Comparison of ENCODE assay signal across 9 mouse cellular contexts in the genomic region with DNA sequence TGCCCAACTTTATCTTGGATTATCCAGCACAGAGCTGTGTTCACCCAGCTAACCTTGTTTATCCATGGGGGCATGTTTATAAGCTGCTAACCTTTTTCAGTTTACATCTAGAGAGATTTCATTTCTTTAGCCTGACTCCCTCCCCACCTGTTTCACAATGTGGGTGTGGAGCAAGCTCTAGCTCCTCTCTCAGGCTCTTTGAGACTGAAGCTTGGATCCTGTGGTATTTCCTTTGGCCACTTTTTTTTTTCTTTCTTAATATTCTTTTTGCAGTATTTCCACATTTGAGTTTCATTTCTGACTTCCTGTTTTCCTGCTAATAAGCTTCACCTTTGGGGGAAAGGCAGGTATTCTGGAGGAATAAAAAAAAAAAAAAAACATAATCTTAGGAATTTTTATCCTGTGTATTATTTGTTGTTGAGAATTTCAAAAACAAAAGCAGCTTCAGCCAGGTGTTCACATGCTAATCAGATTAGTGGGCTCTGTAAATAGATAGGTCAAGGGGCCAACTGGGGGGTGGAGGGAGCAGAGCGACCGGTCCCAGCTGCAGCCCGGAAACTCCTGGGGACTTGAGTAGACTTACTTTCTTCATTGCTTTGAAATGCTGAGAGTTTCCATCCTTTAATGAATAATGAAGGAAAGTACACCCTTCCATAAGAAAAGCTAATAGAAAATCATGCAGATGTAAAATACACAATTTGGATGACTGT. TPM values are rescaled to one million over a fixed set of nuclear protein-coding genes. Genes with fewer than 3 reads are reported as not detected.
DNase-seq lines count a peak whose midpoint lies in the region; ATAC-seq and TF ChIP-seq lines count a peak whose summit lies in the region.
"Had no signal": no experiment of that assay in that cellular context is flagged by ENCODE, and none has a peak within 500 bp of the region (broad histone marks: within the 10 kb centered on the region; RNA-seq: fewer than 3 reads in every experiment).

No protein-coding gene starts in this region.

- H3K9ac ChIP-seq in liver, postnatal 0 days (replicated peaks), result no peak overlapping the region
- no peak overlapping the region for H3K9ac ChIP-seq in liver, embryonic 11.5 days (ENCODE audit: low read depth, low read length)
- H3K9ac ChIP-seq in forebrain, postnatal 0 days, result no peak overlapping the region
- H3K9ac ChIP-seq in lung, embryonic 16.5 days (ENCODE audit: low read length), result no peak overlapping the region
- H3K9ac ChIP-seq in stomach, embryonic 14.5 days (replicated peaks; ENCODE audit: low read depth, low read length), result no peak overlapping the region

- no peaks in the 10 kb centered on the region for H3K9me3 ChIP-seq in liver, postnatal 0 days (ENCODE audit: low read length)
- no peaks in the 10 kb centered on the region for H3K9me3 ChIP-seq in liver, embryonic 11.5 days (ENCODE audit: control insufficient read depth, low read length)
- no peaks in the 10 kb centered on the region for H3K9me3 ChIP-seq in forebrain, postnatal 0 days (ENCODE audit: low read length)
- no peaks in the 10 kb centered on the region for H3K9me3 ChIP-seq in lung, embryonic 16.5 days (ENCODE audit: control insufficient read depth, low read length)
- no peaks in the 10 kb centered on the region for H3K9me3 ChIP-seq in stomach, embryonic 14.5 days (ENCODE audit: control insufficient read depth, low read depth, low read length)

- TF ChIP-seq EP300 in liver, postnatal 0 days (IDR thresholded peaks at IDR 0.05; ENCODE audit: low read depth), result no peak

- no peak overlapping the region for H3K27ac ChIP-seq in liver, postnatal 0 days (ENCODE audit: low read depth)
- H3K27ac ChIP-seq in liver, embryonic 11.5 days (ENCODE audit: low read depth, low read length), result no peak overlapping the region
- no peak overlapping the region for H3K27ac ChIP-seq in forebrain, postnatal 0 days (ENCODE audit: low read depth, low read length)
- H3K27ac ChIP-seq in lung, embryonic 16.5 days (ENCODE audit: low read length), result no peak overlapping the region
- no peak overlapping the region for H3K27ac ChIP-seq in stomach, embryonic 14.5 days (ENCODE audit: low read length)

- H3K4me3 ChIP-seq in liver, postnatal 0 days (ENCODE audit: low read depth, low read length), result no peak overlapping the region
- H3K4me3 ChIP-seq in liver, embryonic 11.5 days (ENCODE audit: low read depth, low read length), result no peak overlapping the region
- peak overlapping the region; percentile 76 for H3K4me3 ChIP-seq in forebrain, postnatal 0 days (ENCODE audit: low read depth, low read length)
- H3K4me3 ChIP-seq in lung, embryonic 16.5 days (ENCODE audit: low read length), result peak overlapping the region; percentile 77
- H3K4me3 ChIP-seq in stomach, embryonic 14.5 days (ENCODE audit: low read depth, low read length), result peak overlapping the region; percentile 8; the same call in 1 of the 2 replicates

- WGBS in liver, postnatal 0 days (ENCODE audit: insufficient replicate concordance), result 60% methylated on average over 3 of the region's 3 CpGs
- 43% methylated on average over 3 of the region's 3 CpGs for WGBS in liver, embryonic 11.5 days
- 40% methylated on average over 3 of the region's 3 CpGs for WGBS in forebrain, postnatal 0 days
- 37% methylated on average over 3 of the region's 3 CpGs for WGBS in lung, embryonic 16.5 days
- WGBS in stomach, embryonic 14.5 days, result 51% methylated on average over 3 of the region's 3 CpGs

- H3K4me1 ChIP-seq in liver, postnatal 0 days (ENCODE audit: insufficient read depth), result peaks cover 4% of the 10 kb centered on the region; the same call in 1 of the 2 replicates
- H3K4me1 ChIP-seq in liver, embryonic 11.5 days (replicated peaks; ENCODE audit: control insufficient read depth, insufficient read depth, low read length), result no peaks in the 10 kb centered on the region
- H3K4me1 ChIP-seq in forebrain, postnatal 0 days (ENCODE audit: insufficient read depth), result peaks cover 5% of the 10 kb centered on the region; the same call in 1 of the 2 replicates
- peaks cover 16% of the 10 kb centered on the region; the same call in 1 of the 2 replicates for H3K4me1 ChIP-seq in lung, embryonic 16.5 days (replicated peaks; ENCODE audit: control insufficient read depth, insufficient read depth, low read length)
- peaks cover 3% of the 10 kb centered on the region; the same call in 1 of the 2 replicates for H3K4me1 ChIP-seq in stomach, embryonic 14.5 days (ENCODE audit: control insufficient read depth, insufficient read depth, low read length)

- no peak for ATAC-seq in liver, postnatal 0 days
- ATAC-seq in liver, embryonic 11.5 days (replicated peaks; ENCODE audit: low FRiP score), result no peak
- no peak for ATAC-seq in forebrain, postnatal 0 days
- no peak for ATAC-seq in lung, embryonic 16.5 days (ENCODE audit: low read depth)
- ATAC-seq in stomach, embryonic 14.5 days (ENCODE audit: insufficient number of reproducible peaks, insufficient read depth, low FRiP score, low read depth), result no peak

- no peak for TF ChIP-seq CTCF in liver, postnatal 0 days (IDR thresholded peaks at IDR 0.05; ENCODE audit: low read depth)
- no peak for TF ChIP-seq CTCF in forebrain, postnatal 0 days (IDR thresholded peaks at IDR 0.05; ENCODE audit: low read depth)

- 0 out of 2 replicates have a peak, but pooled peaks cover 1% of the 10 kb centered on the region for H3K36me3 ChIP-seq in liver, postnatal 0 days (replicated peaks; ENCODE audit: insufficient read depth, low read length)
- H3K36me3 ChIP-seq in liver, embryonic 11.5 days (ENCODE audit: control insufficient read depth, insufficient read depth, low read length), result no peaks in the 10 kb centered on the region
- no peaks in the 10 kb centered on the region for H3K36me3 ChIP-seq in forebrain, postnatal 0 days (ENCODE audit: insufficient read depth)
- no peaks in the 10 kb centered on the region; the same call in 1 of the 2 replicates for H3K36me3 ChIP-seq in lung, embryonic 16.5 days (ENCODE audit: control insufficient read depth, insufficient read depth, low read length)
- no peaks in the 10 kb centered on the region for H3K36me3 ChIP-seq in stomach, embryonic 14.5 days (ENCODE audit: control insufficient read depth, insufficient read depth, low read length)

- DNase-seq in liver, postnatal 0 days, result no peak
- DNase-seq in liver, embryonic 11.5 days (ENCODE audit: low spot score), result no peak
- DNase-seq in forebrain, postnatal 0 days, result no peak
- no peak for DNase-seq in adrenal gland, adult 8-10 months
- no peak for DNase-seq in c-Kit-positive CD71-positive TER-119-positive erythroid progenitor cells, embryonic 14.5 days (ENCODE audit: low spot score)
- DNase-seq: cerebellum, adult 8-10 months; gastrocnemius, postnatal 10 days had no signal

- H3K4me2 ChIP-seq in liver, postnatal 0 days (ENCODE audit: low read depth, low read length), result peak overlapping the region; percentile 85; the same call in 1 of the 2 replicates
- no peak overlapping the region for H3K4me2 ChIP-seq in liver, embryonic 11.5 days
- peak overlapping the region; percentile 84 for H3K4me2 ChIP-seq in forebrain, postnatal 0 days (ENCODE audit: low read depth)
- peak overlapping the region; percentile 69 for H3K4me2 ChIP-seq in lung, embryonic 16.5 days (ENCODE audit: low read depth, low read length)
- H3K4me2 ChIP-seq in stomach, embryonic 14.5 days (replicated peaks; ENCODE audit: low read depth, low read length), result peak overlapping the region; percentile 77

- H3K27me3 ChIP-seq in liver, postnatal 0 days (ENCODE audit: insufficient read depth, low read length), result peaks cover 17% of the 10 kb centered on the region
- H3K27me3 ChIP-seq in liver, embryonic 11.5 days (replicated peaks; ENCODE audit: control insufficient read depth, insufficient read depth, low read length), result peaks cover 34% of the 10 kb centered on the region
- H3K27me3 ChIP-seq in forebrain, postnatal 0 days (ENCODE audit: insufficient read depth, low read length), result no peaks in the 10 kb centered on the region
- no peaks in the 10 kb centered on the region for H3K27me3 ChIP-seq in lung, embryonic 16.5 days (ENCODE audit: control insufficient read depth, insufficient read depth, low read depth, low read length)
- H3K27me3 ChIP-seq in stomach, embryonic 14.5 days (ENCODE audit: control insufficient read depth, insufficient read depth, low read length), result no peaks in the 10 kb centered on the region

RNA-seq across cellular contexts. Expression of a gene that starts 3.5 kb away (rescaled TPM):
- polyA plus RNA-seq in liver, postnatal 0 days (2015; fragmentation: Nextera tagmentation; extraction: Ambion mirVana), result 1.5 and 2.7 TPM in 2 replicates
- 0.62 and 0.92 TPM in 2 replicates for polyA plus RNA-seq in liver, embryonic 11.5 days (2014; fragmentation: Nextera tagmentation; extraction: Ambion mirVana)
- 24.0 and 33.0 TPM in 2 replicates for total RNA-seq in forebrain, postnatal 0 days (2014; rRNA removed)
- polyA plus RNA-seq in forebrain, postnatal 0 days (2015; fragmentation: Nextera tagmentation; extraction: Ambion mirVana), result 17.1 and 19.8 TPM in 2 replicates
- 19.6 and 20.9 TPM in 2 replicates for polyA plus RNA-seq in lung, embryonic 16.5 days (2015; fragmentation: Nextera tagmentation; extraction: Ambion mirVana)
- polyA plus RNA-seq in stomach, embryonic 14.5 days (2014; fragmentation: Nextera tagmentation; extraction: Ambion mirVana), result 10.9 and 13.1 TPM in 2 replicates
- total RNA-seq in adrenal gland, adult 8-10 months (2022), result 1 to 10 TPM; 2.2 to 5.2 (median 2.5) TPM

Comparison
In these comparisons a context has a peak if more than half of its experiments do, and no peak if none do; other contexts are left out.
1. H3K4me3 ChIP-seq: peak in forebrain, postnatal 0 days (single experiment), lung, embryonic 16.5 days (single experiment) and stomach, embryonic 14.5 days (single experiment); none in liver, postnatal 0 days (single experiment) and liver, embryonic 11.5 days (single experiment).